Comparison of ENCODE assay signal across 8 mouse cellular contexts in genomic region chrX:169036403-169037296, GRCm38 (mm10).
DNase-seq lines count a peak whose midpoint lies in the region; ATAC-seq and TF ChIP-seq lines count a peak whose summit lies in the region.

No protein-coding gene starts in this region.

- H3K4me3 ChIP-seq in forebrain, embryonic 12.5 days (replicated peaks) = peak overlapping the region; percentile 38
- peak overlapping the region; percentile 51 for H3K4me3 ChIP-seq in heart, postnatal 0 days (ENCODE audit: low read depth, low read length)
- H3K4me3 ChIP-seq in liver, embryonic 14.5 days (ENCODE audit: insufficient read depth in 1 of 2, low read depth in 2 of 2, low read length in 2 of 2) = peak overlapping the region; percentile 61 to 76
- H3K4me3 ChIP-seq in stomach, embryonic 14.5 days (ENCODE audit: low read depth, low read length) = peak overlapping the region; percentile 37

- H3K36me3 ChIP-seq in forebrain, embryonic 12.5 days (replicated peaks) = no peaks in the 10 kb centered on the region
- H3K36me3 ChIP-seq in heart, postnatal 0 days (replicated peaks; ENCODE audit: control insufficient read depth, insufficient read depth, low read length) = no peaks in the 10 kb centered on the region
- H3K36me3 ChIP-seq in liver, embryonic 14.5 days (replicated peaks; ENCODE audit: control insufficient read depth, insufficient read depth, low read depth) = no peaks in the 10 kb centered on the region
- H3K36me3 ChIP-seq in stomach, embryonic 14.5 days (ENCODE audit: control insufficient read depth, insufficient read depth, low read length) = no peaks in the 10 kb centered on the region

- H3K9me3 ChIP-seq in forebrain, embryonic 12.5 days = no peaks in the 10 kb centered on the region
- no peaks in the 10 kb centered on the region for H3K9me3 ChIP-seq in heart, postnatal 0 days (replicated peaks; ENCODE audit: control insufficient read depth, low read length)
- H3K9me3 ChIP-seq in liver, embryonic 14.5 days (ENCODE audit: control insufficient read depth, low read length) = no peaks in the 10 kb centered on the region
- H3K9me3 ChIP-seq in stomach, embryonic 14.5 days (ENCODE audit: control insufficient read depth, low read depth, low read length) = no peaks in the 10 kb centered on the region

- peaks cover 18% of the 10 kb centered on the region for H3K27me3 ChIP-seq in forebrain, embryonic 12.5 days
- no peaks in the 10 kb centered on the region for H3K27me3 ChIP-seq in heart, postnatal 0 days (ENCODE audit: control insufficient read depth, insufficient read depth, low read length)
- no peaks in the 10 kb centered on the region; the same call in 1 of the 2 replicates for H3K27me3 ChIP-seq in liver, embryonic 14.5 days (ENCODE audit: control insufficient read depth, insufficient read depth, low read length)
- H3K27me3 ChIP-seq in stomach, embryonic 14.5 days (ENCODE audit: control insufficient read depth, insufficient read depth, low read length) = no peaks in the 10 kb centered on the region

- H3K27ac ChIP-seq in forebrain, embryonic 12.5 days = no peak overlapping the region
- no peak overlapping the region for H3K27ac ChIP-seq in heart, postnatal 0 days (ENCODE audit: low read depth)
- no peak overlapping the region for H3K27ac ChIP-seq in liver, embryonic 14.5 days
- no peak overlapping the region; the same call in 1 of the 2 replicates for H3K27ac ChIP-seq in stomach, embryonic 14.5 days (ENCODE audit: low read length)

- H3K9ac ChIP-seq in forebrain, embryonic 12.5 days = peak overlapping the region; percentile 25; the same call in 1 of the 2 replicates
- H3K9ac ChIP-seq in heart, postnatal 0 days (replicated peaks; ENCODE audit: low read depth, low read length) = peak overlapping the region; percentile 57
- peak overlapping the region; percentile 57 for H3K9ac ChIP-seq in liver, embryonic 14.5 days (replicated peaks)
- H3K9ac ChIP-seq in stomach, embryonic 14.5 days (replicated peaks; ENCODE audit: low read depth, low read length) = 0 out of 2 replicates have a peak overlapping the region, but pooled peaks have one; percentile 6

- H3K4me2 ChIP-seq in forebrain, embryonic 12.5 days = peak overlapping the region; percentile 56
- peak overlapping the region; percentile 61 for H3K4me2 ChIP-seq in heart, postnatal 0 days (ENCODE audit: low read depth, low read length)
- peak overlapping the region; percentile 71 for H3K4me2 ChIP-seq in liver, embryonic 14.5 days (ENCODE audit: low read depth)
- H3K4me2 ChIP-seq in stomach, embryonic 14.5 days (replicated peaks; ENCODE audit: low read depth, low read length) = peak overlapping the region; percentile 47

- TF ChIP-seq EP300 in heart, postnatal 0 days (IDR thresholded peaks at IDR 0.05; ENCODE audit: low read depth) = no peak
- no peak for TF ChIP-seq EP300 in liver, embryonic 14.5 days (IDR thresholded peaks at IDR 0.05; ENCODE audit: low read depth)

- peak; percentile 0 to 18 for DNase-seq in CD8-positive naive resting alpha-beta T cell, adult 2 months (ENCODE audit: low read depth in 2 of 2, low spot score in 2 of 2)
- DNase-seq in heart, postnatal 0 days (ENCODE audit: low spot score) = peak; percentile 78
- peak; percentile 82 to 85 for DNase-seq in kidney, postnatal 36 days
- peak; percentile 51 to 59 (median 58) for DNase-seq in liver, embryonic 14.5 days (ENCODE audit: low read depth in 3 of 3, low spot score in 3 of 3)
- peak; percentile 17 to 50 for DNase-seq in natural killer cell, adult 2 months (ENCODE audit: low spot score in 2 of 2)

- H3K4me1 ChIP-seq in forebrain, embryonic 12.5 days = no peaks in the 10 kb centered on the region
- no peaks in the 10 kb centered on the region for H3K4me1 ChIP-seq in heart, postnatal 0 days (ENCODE audit: control insufficient read depth, insufficient read depth)
- H3K4me1 ChIP-seq in liver, embryonic 14.5 days (replicated peaks; ENCODE audit: control insufficient read depth in 2 of 2, insufficient read depth in 2 of 2, low read length in 1 of 2) = peaks cover 0 to 5% of the 10 kb centered on the region in 2 experiments; a peak in 1 of 4 replicates
- no peaks in the 10 kb centered on the region for H3K4me1 ChIP-seq in stomach, embryonic 14.5 days (ENCODE audit: control insufficient read depth, insufficient read depth, low read length)

- 26% methylated on average over 30 of the region's 32 CpGs for WGBS in forebrain, embryonic 12.5 days
- whole genome bisulfite sequencing in heart, postnatal 0 days = 20% methylated on average over 31 of the region's 32 CpGs
- 15% methylated on average over 32 of the region's 32 CpGs for WGBS in liver, embryonic 14.5 days (ENCODE audit: insufficient replicate concordance)
- WGBS in stomach, embryonic 14.5 days = 27% methylated on average over 32 of the region's 32 CpGs

- peak; percentile 41 for TF ChIP-seq CTCF in heart, postnatal 0 days (IDR thresholded peaks at IDR 0.05; ENCODE audit: low read depth)
- TF ChIP-seq CTCF in liver, embryonic 14.5 days (IDR thresholded peaks at IDR 0.05; ENCODE audit: low read depth) = peak; percentile 67

- ATAC-seq in cerebellum, adult (ENCODE audit: insufficient number of reproducible peaks, low FRiP score, low TSS enrichment) = peak; percentile 82
- peak; percentile 97 for ATAC-seq in forebrain, embryonic 12.5 days (ENCODE audit: low FRiP score)
- peak; percentile 94 for ATAC-seq in heart, postnatal 0 days (ENCODE audit: insufficient read depth, low read depth)
- ATAC-seq in liver, embryonic 14.5 days (ENCODE audit: insufficient read depth) = peak; percentile 95
- peak; percentile 94 for ATAC-seq in stomach, embryonic 14.5 days (ENCODE audit: insufficient number of reproducible peaks, insufficient read depth, low FRiP score, low read depth)

Comparison
In these comparisons a context has a peak if more than half of its experiments do, and no peak if none do; other contexts are left out.
1. DNase-seq: peak in every context shown above with its lines; median percentile 84 in kidney, postnatal 36 days; 78 in heart, postnatal 0 days; 58 in liver, embryonic 14.5 days; 34 in natural killer cell, adult 2 months; 9 in CD8-positive naive resting alpha-beta T cell, adult 2 months.
2. H3K9ac ChIP-seq: peak in every context shown above with its lines; median percentile 57 in heart, postnatal 0 days; 57 in liver, embryonic 14.5 days; 25 in forebrain, embryonic 12.5 days; 6 in stomach, embryonic 14.5 days.